Mouse (Mus musculus): ENCODE measurements around the gene Noxred1. TPM values are rescaled to one million over a fixed set of nuclear protein-coding genes. Genes with fewer than 3 reads are reported as not detected.
"Not testable (repeated sequence)": the region's sequence is repeated elsewhere in the genome, so short reads cannot be mapped to it uniquely, and the experiment has no call there.

Noxred1 gene
- total RNA-seq, 2 experiments from 2014 or later, result 0.30 to 0.50 TPM

DNA sequence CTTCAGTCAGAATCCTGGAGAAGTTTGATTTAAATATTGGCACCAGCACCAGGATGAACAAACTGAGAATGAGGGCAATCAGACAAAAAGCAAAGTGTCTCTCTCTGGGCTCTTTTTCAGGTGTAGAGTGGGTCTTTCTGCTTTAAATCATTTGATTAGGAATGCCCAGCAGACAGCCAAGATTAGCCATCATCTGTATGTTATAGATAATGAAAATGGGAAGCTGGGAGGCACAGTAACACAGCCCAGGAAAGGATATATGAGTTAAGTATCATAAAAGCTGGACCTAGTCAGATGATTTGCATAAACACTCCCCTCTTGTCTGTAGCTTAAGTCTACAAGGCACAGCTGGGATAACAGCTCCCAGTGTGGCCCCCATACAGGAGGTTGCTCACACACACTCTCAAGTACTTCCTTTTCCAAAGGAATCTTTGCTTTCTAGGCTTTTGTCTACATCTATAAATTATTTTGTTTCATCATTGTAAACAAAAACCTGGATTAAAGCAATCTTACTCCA is 8.1 kb downstream of the Noxred1 start:
- no peak; the same call in 1 of the 2 replicates for ATAC-seq (replicated peaks; ENCODE audit: poor library complexity)

DNA sequence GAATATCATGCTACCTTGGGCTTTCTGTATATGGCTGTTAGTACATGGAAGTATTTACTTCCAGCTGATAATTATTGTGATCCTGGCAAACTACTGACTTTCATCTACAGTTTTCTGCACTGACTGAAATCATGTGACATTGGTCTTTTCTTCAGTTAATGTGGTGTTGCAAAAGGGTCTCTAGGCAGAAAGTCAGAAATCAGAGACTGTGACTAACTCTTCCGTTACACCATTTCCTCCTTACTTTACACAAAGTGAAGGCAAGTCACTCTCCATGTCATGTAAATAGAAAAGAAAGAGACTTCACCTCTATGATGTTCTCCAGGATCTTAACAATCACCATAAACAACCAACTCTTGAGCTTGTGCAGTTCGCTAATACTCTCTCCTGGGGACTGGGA is 8.9 kb downstream of the Noxred1 start:
- ATAC-seq (replicated peaks; ENCODE audit: poor library complexity), result no peak; the same call in 1 of the 2 replicates

DNA sequence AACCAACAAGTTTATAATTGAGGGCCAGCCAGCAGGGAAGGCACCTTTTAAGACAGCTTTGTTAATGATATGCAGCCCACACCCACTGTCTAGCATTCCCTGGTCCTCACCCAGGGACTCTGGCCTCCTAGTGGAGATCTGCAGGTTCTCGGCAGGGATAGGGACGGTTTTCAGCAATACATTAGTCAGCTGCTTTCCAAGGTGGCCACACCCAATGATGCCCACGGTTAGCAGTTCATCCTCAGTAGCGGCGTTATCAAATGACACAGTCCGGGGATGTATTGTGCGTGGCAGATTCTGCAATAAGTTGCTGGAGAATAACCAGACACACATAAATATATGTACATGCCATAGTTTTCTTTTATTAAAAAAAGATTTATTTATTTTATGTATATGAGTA is 11.7 kb downstream of the Noxred1 start:
- peak; percentile 65 for ATAC-seq (replicated peaks; ENCODE audit: poor library complexity)

DNA sequence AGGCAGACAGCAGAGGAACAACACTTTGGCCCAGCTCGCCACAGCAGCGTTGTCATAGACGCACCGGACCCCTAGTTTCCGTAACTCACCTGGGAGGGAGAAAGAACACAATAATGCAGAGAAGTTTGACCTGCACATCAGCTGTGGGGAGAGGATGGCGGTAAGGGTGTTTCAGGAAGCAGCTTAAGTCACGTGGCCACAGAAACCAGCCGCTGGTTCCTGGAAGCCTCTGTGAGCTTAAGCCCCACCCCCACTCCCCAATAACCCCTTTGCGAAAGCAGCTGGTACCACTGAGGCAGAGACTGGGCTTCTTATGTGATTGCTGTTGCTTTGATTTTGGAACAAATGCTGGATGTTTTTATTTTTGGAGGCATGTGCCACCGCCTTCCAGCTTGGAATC is 13.6 kb downstream of the Noxred1 start:
- ATAC-seq (replicated peaks; ENCODE audit: poor library complexity), result peak; percentile 39; the same call in 1 of the 2 replicates

DNA sequence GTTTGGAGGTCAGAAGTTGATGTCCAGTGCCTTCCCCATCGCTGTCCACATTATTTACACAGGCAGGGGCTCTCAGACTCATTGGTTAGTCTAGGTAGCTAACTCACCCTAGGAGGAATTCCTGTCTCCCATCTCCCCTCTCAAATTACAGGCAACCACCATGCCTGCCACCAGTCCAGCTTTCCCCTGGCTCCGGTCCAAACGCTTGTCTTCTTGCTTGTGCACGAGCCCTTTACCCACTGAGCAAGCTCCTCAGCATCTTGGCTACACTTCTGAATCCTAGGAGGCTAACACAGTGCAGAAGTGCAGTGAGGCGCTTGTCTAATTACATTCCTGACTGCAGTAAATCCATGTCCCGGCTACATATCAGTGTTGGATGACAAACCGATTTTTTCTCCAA is 19.2 kb downstream of the Noxred1 start:
- ATAC-seq (replicated peaks; ENCODE audit: poor library complexity), result no peak

DNA sequence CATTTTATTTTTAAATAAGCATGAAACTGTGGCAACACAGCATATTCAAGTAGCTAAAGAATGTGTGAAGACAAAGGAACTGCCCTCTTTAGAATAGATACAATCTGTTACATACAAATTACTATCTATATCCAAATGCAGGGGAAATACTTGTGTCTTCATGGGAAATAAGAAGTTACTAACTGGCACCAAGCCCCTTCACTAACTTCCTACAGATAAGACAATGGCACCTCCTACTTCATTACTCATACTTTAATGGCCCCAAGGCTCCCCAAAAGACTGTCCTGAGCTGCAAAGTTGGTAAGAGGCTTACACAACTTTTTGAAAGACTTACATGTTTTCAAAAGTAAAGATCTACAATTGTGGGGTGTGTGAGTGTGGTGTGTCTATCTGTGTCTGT is 20.9 kb downstream of the Noxred1 start:
- no peak for ATAC-seq (replicated peaks; ENCODE audit: poor library complexity)

DNA sequence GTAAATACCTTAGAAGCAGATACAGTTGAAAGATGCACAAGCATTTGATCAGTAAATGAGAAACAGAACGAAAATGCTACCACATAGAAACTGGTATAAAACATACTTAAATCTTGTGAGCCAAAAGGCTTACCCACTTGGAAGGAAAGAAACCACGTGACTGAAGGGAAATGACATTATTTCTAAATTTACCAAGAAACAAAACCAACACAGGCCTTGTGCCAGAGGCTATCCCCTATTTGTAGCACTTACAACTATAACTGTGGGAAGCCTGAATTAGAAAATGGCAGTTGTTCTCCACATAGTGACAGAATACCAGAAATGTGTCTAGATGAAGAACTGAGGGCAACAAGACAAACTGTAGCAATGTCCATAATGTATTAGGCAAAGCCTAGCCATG is 22.5 kb downstream of the Noxred1 start:
- ATAC-seq (replicated peaks; ENCODE audit: poor library complexity), result no peak

DNA sequence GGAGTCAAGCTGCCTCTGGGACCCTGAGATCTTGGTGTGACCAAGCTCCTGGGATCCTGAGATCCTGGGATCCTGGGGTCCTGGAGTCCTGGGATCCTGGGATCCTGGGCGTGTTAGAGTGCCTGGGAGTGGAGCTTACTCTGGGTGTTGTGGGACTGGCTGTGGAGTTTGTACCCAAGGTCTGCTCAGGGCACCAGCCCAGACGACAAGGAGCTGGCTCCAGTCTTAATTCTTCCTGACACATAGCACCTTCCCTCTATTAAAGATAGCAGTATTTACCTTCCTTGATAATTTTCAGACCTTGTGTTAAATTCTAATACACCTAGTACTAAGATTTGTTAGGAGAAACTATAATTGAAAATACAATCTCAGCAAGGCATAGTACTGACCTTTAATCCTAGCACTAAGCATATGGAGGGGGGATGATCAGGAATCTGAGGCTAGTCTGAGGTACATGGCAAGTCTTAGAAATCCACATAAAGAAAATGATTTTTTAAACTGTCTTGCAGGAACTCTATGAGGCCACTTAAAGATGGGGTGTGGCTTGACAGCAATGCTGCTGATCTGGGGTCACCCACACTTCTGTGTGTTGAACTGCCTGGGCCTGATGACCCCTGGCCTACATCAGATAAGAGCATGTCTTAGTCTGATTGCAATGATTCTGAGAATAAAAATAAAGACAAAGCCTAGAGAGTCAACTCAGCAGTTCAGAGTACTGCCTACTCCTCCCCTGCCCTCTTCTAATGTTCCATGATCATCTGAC is 25.5 kb downstream of the Noxred1 start:
- ATAC-seq (replicated peaks; ENCODE audit: poor library complexity), result no peak

DNA sequence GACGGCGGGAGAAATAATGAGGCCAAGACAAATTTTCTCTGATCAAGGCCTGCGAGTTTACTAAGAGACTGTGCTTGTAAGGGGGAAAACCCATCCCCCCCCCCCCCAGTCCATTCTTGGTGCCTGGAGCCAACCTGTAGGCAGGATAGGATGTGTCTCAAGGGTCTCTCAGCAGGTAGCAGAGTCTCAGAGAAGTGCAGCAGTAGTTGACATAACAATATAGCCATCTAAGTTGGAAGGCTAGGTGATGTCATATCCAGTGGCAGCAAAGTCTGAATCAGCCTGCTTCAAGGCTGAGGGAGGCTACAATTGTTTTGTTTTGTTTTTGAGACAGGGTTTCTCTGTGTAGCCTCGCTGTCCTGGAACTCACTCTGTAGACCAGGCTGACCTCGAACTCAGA is 32.7 kb downstream of the Noxred1 start:
- ATAC-seq (replicated peaks; ENCODE audit: poor library complexity), result not testable (repeated sequence)

- ATAC-seq (replicated peaks; ENCODE audit: poor library complexity), result no peak
These were observed 36.8 kb downstream of the Noxred1 start for GRCm38 (mm10) chr12:87201694-87202093.

DNA sequence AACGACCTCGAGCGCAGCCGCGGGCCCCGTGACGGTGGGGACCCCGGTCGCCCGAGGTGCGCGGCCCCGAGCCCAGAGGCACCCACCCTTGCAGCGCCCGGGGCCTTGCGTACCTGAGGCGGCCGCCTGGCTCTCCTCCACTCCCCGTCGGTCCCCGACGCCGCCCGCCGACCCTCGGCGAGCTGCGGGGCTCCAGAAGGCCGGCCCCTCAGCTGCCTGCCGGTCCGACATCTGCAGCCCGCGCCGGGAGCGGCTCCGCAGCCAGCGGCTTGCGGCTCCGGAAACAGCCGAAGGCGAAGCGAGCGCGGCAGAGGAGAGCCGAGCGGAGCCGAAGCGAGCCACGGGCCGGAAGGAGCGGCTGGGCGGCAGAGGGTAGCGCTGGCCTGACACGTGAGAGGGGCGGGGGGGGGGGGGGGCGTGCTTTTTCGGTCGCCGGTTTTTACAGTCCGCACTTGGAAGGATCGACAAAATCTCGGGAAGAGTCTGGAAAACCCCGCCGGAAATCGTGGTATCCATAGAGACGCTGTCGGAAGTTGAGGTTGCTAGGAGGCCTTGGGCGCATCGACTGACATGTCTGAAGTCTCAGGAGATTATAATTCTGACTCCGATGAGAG is 38.5 kb downstream of the Noxred1 start, which contains the start of gene Tmed8:
Gene Tmed8, minus strand, starts transcription at position 482 of the 614 bp plus-strand sequence.
- peak; percentile 82 for ATAC-seq (replicated peaks; ENCODE audit: poor library complexity)

DNA sequence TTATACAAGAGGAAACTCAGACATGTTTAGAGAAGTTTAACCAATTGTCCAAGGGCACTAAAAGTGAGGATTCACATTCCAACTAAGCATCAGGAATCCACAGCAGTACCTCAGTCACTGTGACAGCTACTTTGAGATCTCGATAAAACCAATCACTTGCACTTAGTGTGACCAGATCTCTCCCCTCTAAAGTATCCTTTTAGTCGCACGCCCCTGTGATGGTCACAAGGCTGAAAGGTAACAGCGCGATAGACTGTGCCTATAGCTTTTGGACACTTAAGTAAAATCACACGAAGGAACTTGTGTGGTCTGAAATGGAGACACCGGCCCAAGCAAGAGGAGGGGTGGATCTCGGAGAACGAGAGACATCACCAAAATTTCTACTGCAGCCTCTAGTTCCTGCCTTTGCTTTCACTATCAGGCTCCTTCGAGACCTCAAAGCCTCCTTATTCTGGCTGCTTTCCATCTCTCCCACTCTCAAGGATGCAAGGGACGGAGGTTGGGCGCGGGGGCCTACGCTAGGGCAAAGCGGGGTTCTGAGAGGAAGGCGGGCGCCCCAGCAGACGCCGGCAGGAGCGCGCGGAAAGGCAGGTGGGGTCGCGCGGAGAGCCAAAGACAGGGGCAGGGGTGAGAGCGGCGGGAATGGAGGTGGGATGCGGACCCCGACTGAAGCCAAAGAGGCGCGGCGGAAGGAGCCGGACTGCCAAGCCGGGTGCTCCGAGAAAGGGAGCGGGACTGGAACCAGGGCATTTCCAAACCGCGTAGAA is 39.1 kb downstream of the Noxred1 start, which contains the start of gene Samd15:
Gene Samd15, plus strand, starts transcription at position 518 of the 767 bp plus-strand sequence.
- ATAC-seq (replicated peaks; ENCODE audit: poor library complexity), result peak; percentile 30

DNA sequence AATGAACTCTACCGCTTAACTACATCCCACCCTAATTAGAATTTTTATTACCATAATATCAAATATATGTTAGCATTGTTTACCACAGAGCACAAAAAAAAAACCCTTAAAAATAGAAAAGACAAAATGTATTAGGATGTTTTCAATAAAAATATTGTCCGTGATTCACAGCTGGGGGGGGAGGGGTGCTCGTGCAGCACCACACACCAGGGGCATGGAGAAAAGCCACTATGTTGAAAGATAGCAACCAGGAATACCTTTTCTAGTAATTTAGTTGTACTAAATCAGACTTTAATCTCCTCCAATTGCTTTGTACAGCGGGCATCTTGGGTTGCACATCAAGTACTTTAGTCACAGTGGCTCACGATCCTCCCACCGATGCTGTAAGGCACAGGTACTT is 39.7 kb downstream of the Noxred1 start:
- no peak for ATAC-seq (replicated peaks; ENCODE audit: poor library complexity)

DNA sequence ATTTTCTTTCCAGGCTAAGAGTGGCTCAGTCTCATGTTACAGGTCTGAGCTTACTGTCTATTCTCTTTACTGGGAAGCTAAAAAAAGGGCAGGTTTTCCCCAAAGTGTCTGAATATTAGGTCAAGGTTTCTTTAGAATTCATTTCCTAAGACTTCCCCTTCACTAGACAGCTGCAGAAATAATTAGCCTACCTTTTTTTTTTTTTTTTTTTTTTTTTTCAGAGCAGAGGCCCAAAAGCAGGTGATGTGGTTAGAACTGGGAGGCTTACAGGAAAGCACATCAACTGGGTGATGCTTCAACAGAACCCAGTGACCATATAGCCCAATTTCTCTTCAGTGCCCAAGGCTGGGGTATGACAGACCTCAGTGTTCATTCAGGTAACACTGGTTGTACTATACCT is 42.2 kb downstream of the Noxred1 start:
- no peak for ATAC-seq (replicated peaks; ENCODE audit: poor library complexity)

GRCm38 (mm10) chr12:87195069-87195468 is 43.5 kb downstream of the Noxred1 start:
- ATAC-seq (replicated peaks; ENCODE audit: poor library complexity), result no peak

DNA sequence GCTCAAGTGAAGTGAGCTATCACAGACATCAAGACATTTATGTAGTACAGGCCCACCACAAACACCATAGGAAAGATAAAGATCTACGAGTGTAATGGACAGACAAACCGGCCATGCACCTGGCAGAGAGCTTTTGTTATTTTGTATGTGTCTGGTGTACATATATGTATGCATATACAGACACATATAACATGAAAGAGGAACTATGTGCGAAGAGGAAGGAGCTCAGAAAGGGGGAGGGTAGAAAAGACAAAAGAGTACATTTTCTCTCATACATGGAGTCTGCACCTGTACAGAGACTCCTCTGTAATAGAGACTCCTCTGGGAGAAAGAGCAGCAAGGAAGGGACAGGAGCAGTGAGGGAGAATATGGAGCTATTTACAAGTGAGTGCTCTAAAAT is 45.5 kb downstream of the Noxred1 start:
- peak; percentile 74 for ATAC-seq (replicated peaks; ENCODE audit: poor library complexity)

GRCm38 (mm10) chr12:87177631-87178030 is 60.9 kb downstream of the Noxred1 start:
- no peak for ATAC-seq (replicated peaks; ENCODE audit: poor library complexity)

- peak; percentile 90 for ATAC-seq (replicated peaks; ENCODE audit: poor library complexity)
These were observed 63.2 kb downstream of the Noxred1 start for GRCm38 (mm10) chr12:87175194-87175946.

Measured in megakaryocyte progenitor cell, adult 5-6 weeks (primary cell).